Mouse (Mus musculus) hindlimb bud, embryonic 11.5 days (tissue): Measurements from ENCODE around the gene Prkg2.
A peak's percentile ranks its signal among the peaks of the same experiment; 100 is the strongest.

Source experiments
- DNase-seq: peaks from one replicate; pipeline ENCODE4 v3.0.0-alpha.2; 2012; ENCODE audit warnings: low read depth, low spot score; ENCODE audit errors: extremely low spot score

The Prkg2 gene

DNA sequence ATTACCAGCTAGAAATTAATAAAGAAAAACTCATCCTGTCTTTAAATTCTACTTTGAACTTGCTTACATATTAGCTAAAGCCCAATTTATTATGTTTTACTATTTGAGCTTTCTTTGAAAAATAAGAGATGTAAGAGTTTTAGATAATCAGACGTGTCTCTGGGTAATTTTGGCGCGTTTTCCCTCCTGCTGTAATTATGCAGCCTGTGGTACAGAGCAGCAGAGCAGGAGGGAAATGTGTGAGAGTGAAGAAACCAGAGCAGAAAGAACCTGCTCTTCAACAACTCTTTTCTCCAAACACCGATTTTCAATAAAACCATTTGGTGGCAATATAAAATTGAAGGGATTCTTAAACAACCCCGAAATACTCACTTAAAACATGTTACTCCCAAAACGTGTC is 58.8 kb downstream of the Prkg2 start:
- DNase-seq = no peak

DNA sequence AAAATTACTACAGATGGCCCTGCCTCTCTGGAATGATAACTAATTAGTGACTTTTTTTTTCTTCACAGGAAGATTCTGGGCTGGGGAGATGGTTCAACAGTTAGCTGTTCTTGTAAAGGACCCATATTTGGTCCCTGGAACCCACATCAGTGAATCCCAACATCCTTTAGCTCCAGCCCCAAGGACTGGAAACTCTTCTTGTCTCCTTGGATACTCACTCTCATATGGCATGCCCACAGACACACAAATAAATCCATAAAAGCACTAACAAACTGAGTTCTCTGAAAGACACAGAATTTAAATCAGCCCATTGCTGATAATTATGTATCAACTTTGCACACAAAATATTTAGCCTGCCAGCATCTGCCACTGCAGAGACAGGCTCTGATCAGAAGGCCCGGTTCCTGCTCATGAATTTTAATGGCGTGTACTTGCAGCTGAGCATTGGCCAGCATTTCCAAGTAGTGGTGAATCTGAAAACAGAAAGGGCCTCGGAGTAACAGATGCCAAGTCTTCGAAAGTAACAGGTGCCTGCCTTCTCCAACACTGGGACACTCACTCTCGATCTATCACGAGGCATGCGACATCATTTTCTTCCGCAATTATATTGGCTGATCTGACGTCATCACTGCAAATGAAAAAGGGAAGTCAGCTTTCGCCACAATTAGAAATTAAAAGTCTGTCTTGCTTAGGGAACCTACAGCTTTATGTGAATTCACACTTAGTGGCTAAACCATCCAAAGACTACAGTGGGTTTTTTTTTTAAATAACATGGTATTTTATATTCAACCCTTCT is 61.1 kb downstream of the Prkg2 start:
- DNase-seq = no peak

DNA sequence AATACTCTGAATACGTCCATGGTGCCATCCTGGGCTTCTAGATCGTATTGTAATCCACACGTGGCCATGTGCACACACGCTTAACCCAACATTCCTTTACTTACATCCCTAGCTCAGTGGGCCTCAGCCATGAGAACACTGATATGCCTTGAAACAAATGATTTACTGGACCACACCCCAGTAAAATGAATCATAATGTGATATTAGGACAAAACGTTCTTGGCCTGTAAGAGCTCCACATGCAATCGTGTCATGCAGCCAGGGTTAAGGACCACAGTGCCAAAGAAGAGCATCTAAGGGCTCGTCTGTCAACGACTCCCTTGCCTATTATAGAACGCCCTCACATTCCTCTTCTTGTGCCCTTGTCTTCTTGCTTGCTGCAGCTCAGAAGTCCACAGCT is 70.5 kb downstream of the Prkg2 start:
- no peak for DNase-seq

DNA sequence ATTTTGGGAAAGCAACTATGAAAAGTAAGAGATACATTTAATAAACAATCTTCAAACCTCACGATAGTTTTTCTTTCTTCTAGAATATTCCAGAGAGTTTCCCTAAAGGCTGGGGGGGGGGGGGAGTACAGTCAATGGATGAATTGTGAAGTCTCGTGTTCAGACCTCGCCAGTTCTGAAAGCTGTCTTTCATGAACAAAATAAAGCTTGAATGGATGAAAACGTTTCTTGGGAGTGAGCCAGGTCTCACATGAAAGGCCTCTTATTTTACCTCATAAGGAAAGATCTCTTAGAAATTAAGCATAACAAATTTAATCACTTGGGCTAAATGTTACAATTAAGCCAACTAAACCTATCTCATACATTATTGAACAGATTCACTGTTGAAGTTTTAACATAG is 72.0 kb downstream of the Prkg2 start:
- DNase-seq = no peak

DNA sequence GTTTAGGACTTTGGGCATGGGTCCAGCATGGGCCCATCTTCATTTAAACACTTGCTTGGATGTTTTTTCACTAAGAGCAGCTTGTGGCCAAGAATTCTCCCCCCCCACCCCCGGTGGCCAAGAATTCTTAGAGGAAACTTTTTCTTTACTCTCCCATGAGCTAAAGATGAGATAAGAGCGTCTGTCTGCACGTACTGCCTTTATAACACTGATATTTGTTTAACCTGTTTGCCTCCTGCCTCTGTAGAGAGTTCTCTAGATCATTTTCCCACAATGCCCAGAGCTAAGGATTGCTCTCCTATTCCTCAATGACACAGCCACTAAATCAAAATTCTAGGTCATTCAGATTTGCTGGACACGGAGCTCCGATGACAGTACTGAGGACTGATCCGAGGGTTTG is 72.8 kb downstream of the Prkg2 start:
- no peak for DNase-seq

DNA sequence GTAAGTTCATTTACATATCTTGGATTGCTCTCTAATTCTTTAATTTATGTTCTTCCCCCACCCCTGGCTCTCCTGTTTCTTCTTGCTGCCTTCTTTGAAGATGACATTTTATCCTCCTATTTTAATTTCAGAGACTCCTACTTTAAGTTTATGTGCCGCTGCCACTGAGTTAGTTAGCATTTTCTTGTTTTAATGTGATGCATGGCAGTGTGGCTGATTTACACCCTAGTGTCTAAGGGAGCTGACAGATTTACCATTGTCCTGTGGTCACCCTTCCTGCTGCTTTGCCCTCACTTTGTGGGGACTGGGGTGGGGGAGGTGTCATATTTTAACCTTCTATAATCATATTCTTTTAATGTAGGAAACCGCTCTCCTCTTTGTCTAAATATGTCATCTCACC is 74.7 kb downstream of the Prkg2 start:
- no peak for DNase-seq

DNA sequence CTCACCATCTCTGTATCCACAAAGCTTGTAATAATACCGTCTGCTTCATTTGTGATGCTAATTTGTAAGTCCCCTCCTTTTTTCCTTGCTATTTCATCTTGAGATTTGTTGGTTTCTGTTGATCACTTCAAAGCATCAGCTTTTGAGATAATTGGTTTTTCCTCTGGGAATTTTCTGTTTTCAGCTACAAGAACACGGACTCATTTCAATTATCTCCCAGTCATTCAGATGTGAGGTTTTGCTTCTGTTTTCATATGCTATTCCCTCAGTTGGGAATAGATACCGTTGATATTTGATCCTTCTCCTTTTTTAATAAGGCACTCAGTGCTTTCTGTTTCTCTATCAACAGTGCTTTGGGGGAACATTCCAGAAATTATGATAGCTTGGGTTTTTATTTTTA is 81.6 kb downstream of the Prkg2 start:
- DNase-seq = no peak

DNA sequence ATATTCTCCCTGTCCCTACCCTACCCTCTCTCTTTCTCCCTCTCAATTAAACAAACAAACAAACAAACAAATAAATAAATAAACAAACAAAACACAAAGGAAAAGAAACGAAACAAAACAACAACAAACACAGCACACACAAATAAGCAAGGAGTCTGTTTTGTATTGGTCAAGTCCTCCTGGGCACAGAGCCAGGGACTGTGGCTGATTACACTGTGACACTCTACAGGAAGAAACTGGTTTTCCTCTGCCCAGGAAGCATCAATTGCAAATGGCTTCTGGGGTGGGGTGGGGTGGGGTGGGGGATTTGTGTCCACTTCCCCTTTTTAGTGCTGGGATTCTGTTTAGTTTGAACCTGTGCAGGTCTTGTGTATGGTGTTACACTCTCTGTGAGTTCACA is 83.8 kb downstream of the Prkg2 start:
- no peak for DNase-seq

DNA sequence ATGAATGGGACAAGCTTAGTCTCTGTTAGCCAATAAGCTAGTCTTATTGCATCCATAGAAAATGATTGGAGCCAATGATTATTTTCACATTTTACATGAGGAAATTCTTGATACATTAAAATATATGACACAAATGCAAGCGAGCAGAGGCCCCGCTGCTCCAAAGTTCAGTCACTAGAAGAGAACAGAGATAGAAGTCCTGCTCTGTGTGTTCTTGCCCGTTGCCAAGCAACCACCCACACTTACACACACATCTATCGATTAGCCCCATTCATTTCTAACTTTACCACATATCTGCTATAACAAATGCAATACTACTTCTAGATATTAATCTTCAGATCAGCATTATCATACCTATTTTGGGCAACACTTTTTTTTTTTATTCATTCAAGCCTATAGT is 85.6 kb downstream of the Prkg2 start:
- no peak for DNase-seq

DNA sequence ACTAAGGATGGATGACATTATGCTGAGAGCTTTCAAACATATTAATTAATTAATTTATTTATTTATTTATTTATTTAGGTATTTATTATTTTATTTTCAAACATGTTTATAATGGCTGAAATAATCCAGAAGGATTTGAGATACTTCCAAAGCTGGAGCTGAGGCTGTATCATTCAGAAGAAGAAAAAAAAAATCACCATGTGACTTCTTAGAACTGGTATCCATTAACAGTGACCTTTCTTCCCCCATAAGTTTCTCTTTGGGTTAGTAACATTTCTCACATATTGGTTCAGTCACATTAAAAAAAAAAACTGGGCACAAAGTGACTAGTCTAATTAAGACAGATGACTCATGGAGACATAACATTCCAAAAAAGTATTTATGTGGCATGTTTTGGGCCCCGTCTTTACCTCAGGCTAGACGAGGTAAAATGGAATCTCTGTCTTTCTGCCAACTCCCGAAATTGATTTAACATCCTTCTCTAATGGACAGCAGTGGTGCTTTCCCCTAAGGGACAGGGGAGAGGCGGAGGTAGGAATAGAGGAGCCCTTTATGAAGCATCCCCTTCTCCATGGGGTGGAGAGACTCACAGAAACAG is 86.6 kb downstream of the Prkg2 start:
- no peak for DNase-seq

DNA sequence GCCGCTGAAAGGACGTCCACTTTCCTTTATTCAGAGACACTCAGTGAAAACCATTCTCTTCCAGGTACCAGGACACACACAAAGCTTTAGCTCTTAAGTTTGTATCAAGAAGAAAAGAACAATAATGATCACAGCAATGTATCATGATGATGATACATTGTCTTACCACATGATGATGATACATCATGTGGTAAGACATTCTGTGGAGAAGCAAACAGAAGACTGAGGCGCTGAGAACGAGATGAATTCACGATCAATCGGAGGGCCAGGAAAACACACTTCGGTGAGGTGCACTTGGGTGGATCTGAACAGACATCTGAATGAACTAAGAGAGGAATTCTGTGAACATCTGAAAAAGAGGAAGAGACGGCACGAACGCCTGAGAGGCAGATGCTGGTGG is 87.4 kb downstream of the Prkg2 start:
- no peak for DNase-seq

DNA sequence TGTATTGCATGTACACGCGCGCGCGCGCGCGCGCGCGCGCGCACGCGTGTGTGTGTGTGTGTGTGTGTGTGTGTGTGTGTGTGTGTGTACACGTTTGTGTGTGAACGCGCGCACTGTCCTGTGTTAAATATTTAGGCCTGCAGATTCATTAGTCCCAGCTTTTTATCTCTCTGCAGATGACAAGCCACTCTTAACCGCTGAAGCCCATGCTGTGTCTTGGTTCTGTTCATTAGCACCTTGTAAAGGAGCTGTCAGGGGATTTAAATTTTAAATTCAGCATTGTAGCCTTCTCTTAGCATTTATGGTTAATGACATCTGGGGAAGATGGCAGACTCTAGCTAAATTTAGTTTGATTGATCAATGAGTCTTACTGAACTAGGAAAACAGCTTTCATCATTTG is 90.5 kb downstream of the Prkg2 start:
- DNase-seq = no peak

DNA sequence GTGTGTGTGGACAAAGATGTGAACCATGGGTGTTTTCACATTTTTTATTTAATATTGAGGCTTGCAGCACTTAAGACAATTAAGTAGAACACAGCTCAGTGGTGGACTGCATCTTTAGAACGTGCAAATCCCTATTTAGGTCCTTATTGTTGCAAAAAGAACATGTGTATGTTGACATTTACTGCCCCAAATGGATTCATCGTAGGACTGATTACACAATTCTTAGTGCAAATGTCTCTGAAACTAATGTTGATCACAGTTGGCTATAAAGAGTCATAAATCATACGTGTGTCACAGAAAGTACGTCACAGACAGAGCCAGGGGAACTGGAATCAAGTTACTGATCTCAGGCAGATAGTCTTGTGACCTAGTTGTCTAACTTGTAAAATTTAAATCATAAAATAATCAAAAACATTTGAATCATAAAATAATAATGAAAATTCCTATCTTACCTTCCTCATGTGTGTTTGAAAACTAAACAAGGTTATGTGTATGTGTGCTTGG is 91.0 kb downstream of the Prkg2 start:
- DNase-seq = peak; percentile 41

DNA sequence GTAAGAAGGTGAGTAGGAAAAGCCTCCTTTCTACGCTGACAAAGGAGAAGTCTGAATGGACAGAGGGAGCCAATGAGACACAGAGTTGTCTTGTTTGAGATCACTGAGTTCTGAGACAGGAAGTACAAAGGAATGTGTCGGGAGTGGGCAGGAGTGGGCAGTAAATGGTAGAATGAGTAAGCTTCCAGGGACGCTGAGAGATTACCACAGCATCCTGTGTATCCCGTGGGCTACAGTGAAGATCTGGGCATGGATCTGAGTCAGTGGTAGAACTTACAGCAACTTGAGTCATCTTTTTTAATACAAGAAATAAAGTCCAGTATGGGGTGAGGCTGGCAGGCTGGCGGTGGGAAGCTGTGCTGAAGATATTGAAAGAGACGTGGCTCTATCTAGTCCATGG is 93.4 kb downstream of the Prkg2 start:
- no peak for DNase-seq

DNA sequence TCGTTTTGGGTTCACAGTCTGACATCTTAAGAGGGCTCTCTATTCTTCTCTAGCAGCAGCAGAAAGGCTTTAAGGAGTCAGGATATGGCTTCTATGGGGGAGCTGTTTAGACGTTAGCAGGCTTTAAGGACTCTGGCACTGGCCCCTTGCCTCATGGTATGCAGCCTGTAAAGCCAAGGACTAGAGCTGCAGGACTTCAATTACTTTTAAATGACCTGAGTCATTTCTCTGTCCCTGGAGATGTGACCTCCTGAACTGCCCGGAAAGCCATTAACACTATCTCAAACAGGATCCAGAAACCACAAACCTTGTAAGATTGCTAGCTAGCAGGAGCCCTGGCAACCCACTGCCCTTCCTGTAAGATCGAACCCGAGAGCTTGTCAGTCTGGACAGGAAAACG is 96.4 kb downstream of the Prkg2 start:
- DNase-seq = peak; percentile 46

DNA sequence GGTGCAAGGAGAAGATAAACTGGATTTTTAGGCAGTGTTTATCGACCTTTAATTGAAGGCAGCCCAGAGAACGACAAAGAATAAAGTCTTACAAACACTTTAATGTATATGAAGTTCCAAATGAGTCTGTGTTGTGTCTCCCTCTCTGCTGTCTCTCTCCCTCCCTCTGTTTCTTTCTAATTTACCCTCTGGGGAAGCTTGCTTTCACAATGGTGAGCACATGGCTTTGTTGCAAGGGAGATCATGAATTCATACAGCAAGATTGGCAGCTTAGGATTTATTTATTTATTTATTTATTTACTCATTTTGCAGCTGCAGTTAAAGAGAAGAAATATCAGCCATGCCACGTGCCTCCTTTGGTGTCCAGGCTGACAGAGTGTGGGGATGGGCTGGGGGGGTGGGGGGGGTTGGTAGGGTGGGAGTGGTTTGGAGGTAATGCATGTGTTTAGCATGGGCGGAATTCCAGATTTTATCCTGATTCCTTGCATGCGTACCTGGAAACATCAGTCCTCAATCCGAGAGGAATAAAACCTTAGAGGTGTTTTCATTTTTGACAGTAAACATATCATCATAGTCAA is 97.4 kb downstream of the Prkg2 start:
- DNase-seq = no peak

DNA sequence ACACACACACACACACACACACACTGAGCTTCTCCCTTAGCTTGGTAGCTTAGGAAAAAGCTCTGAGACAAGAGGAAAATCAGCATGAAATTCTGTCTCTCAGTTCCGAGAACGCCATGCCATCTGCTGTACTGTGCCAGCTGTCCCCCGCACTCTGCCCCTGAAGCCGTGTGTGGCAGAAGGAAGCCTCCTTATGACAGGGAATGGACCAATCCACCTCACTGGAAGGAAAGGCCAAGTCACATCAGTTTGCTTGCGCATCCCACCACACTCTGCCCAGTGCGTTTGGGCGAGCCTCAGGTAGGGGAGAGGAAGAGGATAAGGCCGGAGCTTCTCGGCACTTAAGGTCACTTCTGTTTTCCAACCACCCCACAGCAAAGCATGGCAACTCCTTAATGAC is 98.0 kb downstream of the Prkg2 start:
- no peak for DNase-seq

DNA sequence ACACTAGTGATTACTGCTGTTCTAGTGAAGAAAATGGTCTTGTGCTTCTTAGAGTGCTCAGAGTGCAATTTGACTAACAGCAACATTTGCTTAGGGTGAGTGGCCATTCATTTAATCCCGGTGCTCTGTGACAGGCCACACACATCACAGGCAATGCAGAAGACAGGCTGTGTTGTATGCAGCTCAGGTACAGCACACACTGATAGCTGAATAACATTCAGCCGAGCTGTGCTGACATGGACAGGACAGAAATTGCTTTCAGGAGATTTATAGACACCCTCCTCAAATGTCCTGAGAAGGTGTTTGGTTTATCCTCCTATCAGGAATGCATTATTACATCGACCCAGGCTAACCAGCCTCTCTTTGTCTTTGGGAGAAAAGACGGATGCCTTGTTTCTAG is 99.3 kb downstream of the Prkg2 start:
- DNase-seq = no peak

DNA sequence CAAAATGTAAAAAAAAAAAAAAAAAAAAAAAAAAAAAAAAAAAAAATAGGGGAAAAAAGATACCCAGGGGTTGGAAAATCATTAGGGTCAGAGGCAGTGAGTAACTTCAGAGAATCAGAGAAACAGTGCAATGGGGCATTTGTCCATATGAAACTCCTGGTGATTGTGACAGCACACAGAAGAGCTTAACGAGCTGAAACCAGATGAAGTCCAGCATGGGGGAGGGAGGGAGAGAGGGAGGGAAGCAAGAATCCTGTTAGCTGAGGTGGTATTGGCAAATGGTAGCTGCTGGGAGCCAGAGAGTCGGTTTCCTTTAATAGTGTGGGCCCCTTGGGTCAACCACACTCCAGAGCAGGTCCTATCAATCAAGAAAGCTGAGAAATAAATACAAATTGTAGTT is 100.5 kb downstream of the Prkg2 start:
- DNase-seq = no peak

DNA sequence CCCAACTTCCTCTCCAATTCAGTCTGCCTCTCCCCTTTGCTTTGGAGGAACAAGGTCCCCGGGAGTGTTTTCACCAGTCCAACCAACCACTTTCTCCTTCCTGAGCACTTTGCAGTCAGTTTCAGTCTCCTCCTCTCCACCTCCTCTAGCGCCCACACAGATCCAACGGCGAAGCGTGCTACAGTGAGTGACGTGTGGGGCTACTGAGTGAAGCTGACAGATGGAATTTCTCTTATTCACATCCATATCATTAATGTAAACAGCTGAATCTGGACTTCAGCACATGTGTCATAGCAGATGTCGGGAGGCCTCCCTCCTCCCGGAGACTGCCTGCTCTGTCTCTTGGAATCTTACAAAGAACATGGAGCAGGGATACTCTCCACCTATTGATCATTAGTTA is 101.2 kb downstream of the Prkg2 start:
- DNase-seq = no peak

DNA sequence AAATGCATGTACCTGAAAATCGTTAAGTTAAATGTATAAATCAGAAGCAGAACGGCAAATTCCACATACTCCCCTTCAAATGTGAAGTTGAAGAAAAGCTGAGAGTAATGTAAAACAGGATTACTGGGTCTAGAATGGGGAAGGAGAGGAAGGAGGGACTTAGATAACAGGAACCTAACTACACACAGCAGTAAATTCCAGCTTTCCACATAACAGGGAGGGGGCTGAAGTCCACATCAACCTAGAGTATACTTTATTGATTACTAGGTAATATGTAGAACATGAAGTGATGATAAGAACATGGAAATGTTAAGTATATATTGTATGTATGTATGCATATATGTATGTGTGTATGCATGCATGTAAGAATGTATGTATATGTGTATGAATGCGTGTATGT is 114.2 kb downstream of the Prkg2 start:
- DNase-seq = no peak

DNA sequence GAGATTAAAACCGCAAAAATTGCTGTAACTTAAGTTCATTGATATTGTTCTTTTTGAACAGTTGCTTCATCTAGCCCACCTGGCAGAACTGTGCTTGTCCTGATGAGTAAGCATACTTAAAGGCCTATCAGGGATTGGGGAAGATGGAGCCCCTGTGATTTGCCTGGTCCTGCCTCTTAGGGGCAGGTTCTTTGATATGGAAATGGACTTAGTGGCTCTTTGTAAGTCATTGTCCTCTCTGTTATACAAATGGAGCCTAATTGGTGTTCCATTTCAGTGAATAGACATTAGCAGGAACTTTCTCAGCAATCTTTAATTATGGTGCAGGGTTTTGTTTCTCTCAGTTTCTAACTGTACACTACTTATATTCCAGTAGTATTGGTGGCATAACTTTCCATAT is 115.5 kb downstream of the Prkg2 start:
- no peak for DNase-seq
